Mouse (Mus musculus): ENCODE measurements around the gene Cryzl2. TPM values are rescaled to one million over a fixed set of nuclear protein-coding genes. Genes with fewer than 3 reads are reported as not detected.
A peak's percentile ranks its signal among the peaks of the same experiment; 100 is the strongest.

The Cryzl2 gene
- polyA plus RNA-seq, 1 experiment from 2014 or later = 8.6 TPM

DNA sequence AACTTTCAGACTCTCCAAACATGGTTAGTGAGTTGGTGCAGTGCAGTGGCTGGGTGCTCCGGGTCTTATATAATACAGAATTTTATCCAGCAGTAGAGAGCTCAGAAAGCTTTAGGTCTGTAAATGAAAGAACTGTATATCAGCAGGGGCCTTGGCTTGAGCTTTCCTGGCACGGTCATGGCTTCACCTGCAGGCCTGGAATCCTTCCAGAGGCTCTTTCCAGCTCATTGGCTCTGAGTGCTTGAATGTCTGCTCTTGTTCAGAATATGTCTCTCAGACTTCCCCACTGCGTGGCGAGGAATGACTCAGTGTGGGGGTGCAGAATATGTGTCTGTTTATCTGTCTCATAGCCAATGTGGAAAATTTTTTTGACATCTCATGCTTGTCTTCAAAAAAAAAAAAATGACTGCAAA, 59.7 kb downstream of the Cryzl2 start:
- Histone ChIP-seq H3K4me1 (replicated peaks) (0 out of 2 replicates have a peak, but pooled peaks cover 14% of the 10 kb centered on the region), H3K27ac (replicated peaks) (0 out of 2 replicates have a peak overlapping the region, but pooled peaks have one; percentile 18), H3K4me2 (no peak overlapping the region), H3K36me3 (no peaks in the 10 kb centered on the region), H3K9me3 (no peaks in the 10 kb centered on the region), H3K4me3 (no peak overlapping the region), H3K9ac (no peak overlapping the region), H3K27me3 (no peaks in the 10 kb centered on the region)
- ATAC-seq (ENCODE audit: low FRiP score, low read depth) = peak; percentile 79
- 39% methylated on average over 4 of the region's 4 CpGs for WGBS

DNA sequence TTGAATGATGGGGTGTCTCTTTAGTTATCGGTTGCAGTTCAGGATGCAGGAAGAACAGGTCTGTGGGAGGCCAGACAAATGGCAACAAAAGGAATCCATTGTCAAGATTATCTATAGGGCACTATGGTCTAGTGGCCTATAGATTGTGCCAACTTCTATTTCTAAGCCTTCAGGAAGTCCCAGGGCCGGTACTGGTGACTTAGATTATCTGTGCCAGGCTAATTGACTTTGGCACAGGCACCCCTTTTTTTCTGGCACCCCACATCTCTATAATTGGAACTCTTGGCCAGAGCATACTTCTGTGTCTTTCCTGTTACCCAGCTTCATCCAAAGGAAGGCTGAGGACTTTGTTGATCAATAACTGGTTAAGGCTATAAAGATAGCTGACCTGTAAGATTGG, 61.0 kb downstream of the Cryzl2 start:
- Histone ChIP-seq H3K9ac (no peak overlapping the region), H3K27me3 (no peaks in the 10 kb centered on the region), H3K4me3 (no peak overlapping the region), H3K4me2 (no peak overlapping the region), H3K4me1 (replicated peaks) (0 out of 2 replicates have a peak, but pooled peaks cover 14% of the 10 kb centered on the region), H3K36me3 (no peaks in the 10 kb centered on the region), H3K27ac (replicated peaks) (no peak overlapping the region), H3K9me3 (no peaks in the 10 kb centered on the region)
- WGBS = 67% methylated on average over 2 of the region's 2 CpGs
- no peak for ATAC-seq (ENCODE audit: low FRiP score, low read depth)

DNA sequence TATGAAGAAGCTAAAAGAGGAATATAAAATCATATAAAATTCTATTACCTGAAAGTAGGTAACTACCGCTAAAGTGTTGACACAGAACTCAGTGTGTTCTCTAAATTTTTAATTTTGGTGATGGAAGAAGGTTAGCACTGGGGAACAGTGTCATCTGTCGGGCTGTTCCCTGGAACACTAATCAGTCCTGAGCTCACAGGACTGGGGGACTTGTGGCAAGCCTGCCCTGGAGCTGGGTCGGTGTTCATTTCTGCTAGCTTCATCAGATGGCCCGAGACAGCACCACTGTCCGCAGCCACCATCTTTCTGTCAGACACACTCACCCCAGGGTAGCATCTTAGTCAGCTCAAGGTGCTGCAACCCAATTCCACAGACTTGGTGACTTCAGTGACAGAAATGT, 63.9 kb downstream of the Cryzl2 start:
- H3K4me3 ChIP-seq = no peak overlapping the region
- no peak overlapping the region for H3K27ac ChIP-seq (replicated peaks)
- no peak overlapping the region for H3K4me2 ChIP-seq
- ATAC-seq (ENCODE audit: low FRiP score, low read depth) = no peak
- no peak overlapping the region for H3K9ac ChIP-seq
- H3K36me3 ChIP-seq = no peaks in the 10 kb centered on the region
- no peaks in the 10 kb centered on the region for H3K9me3 ChIP-seq
- H3K27me3 ChIP-seq = no peaks in the 10 kb centered on the region
- 93% methylated on average over 5 of the region's 5 CpGs for WGBS
- H3K4me1 ChIP-seq (replicated peaks) = 0 out of 2 replicates have a peak, but pooled peaks cover 14% of the 10 kb centered on the region

DNA sequence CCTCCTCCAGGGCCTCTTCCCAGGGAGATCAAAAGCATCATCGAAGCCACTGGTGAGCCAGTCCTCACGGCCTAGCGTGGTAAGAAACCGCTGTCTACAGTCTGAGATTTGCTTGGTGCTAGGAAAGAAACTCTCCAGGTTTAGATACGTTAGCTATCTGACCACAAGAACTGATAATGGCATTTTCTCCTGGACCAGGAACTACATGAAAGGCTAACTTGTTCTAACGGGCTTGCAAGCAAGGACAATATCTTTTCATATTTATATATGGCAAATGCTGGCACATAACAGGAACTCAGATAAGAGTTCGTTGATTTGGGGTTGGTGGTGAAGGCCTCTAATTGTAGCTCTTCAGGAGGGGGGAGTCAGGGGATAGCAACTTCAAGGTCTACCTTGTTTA, 66.4 kb downstream of the Cryzl2 start:
- Histone ChIP-seq H3K4me3 (no peak overlapping the region), H3K9me3 (no peaks in the 10 kb centered on the region), H3K9ac (no peak overlapping the region), H3K27ac (replicated peaks) (no peak overlapping the region), H3K4me2 (no peak overlapping the region), H3K36me3 (no peaks in the 10 kb centered on the region), H3K4me1 (replicated peaks) (no peaks in the 10 kb centered on the region), H3K27me3 (no peaks in the 10 kb centered on the region)
- no peak for ATAC-seq (ENCODE audit: low FRiP score, low read depth)
- WGBS = 89% methylated on average over 7 of the region's 7 CpGs

DNA sequence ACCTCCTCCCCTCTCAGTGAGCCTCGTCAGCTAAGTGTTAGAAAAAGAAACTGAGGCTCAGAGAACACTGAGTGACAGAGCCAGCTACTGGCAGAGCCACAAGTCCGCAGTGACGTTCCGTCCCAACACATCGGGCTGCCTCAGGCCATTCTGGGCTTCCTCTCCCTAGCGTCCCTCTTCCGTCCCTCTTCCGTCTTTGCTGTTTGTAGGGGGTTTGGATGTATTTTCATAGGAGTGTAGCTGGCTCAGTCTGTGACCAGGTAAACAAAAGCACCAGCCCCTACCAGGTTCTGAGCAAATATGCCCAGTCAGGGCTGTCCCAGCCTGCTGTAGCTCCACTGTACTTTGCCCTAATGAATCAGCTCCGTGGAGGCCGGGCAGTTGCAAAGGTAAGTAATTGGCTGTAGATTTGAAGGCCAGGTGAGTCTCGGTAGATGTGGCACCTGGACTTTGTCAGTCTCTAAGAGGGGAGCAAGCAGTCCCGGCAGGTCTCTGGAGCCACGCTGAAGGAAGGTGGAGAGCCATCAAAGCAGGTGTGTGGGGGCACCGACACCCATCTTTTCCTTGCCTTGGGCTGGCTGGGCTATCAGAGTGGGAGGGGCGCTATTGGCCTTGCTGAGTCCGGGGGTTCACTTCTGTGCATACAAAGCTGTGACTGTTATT, 67.4 kb downstream of the Cryzl2 start:
- Histone ChIP-seq H3K4me3 (no peak overlapping the region), H3K27ac (replicated peaks) (no peak overlapping the region), H3K36me3 (no peaks in the 10 kb centered on the region), H3K4me2 (no peak overlapping the region), H3K9me3 (no peaks in the 10 kb centered on the region), H3K27me3 (no peaks in the 10 kb centered on the region), H3K4me1 (replicated peaks) (no peaks in the 10 kb centered on the region), H3K9ac (no peak overlapping the region)
- 87% methylated on average over 16 of the region's 16 CpGs for WGBS
- no peak for ATAC-seq (ENCODE audit: low FRiP score, low read depth)

DNA sequence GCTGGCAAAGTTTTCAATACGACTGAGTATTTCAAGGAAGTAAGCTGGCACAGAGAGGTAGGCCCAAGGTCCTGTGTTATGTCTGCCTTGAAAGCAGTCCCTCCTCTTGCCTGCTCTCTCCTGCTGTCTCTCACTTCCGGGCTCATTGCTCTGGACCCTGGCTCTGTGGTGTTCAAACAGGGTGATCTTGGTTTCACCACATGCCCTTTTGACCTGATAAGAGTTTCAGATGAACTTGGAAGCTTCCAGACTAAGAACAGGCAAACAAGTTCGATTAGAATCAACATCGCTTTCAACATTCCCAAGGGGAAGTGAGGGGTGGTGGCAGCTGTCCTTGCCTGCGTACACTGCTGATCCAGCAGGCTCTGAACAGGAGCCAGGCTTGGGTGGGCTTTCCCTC, 68.2 kb downstream of the Cryzl2 start:
- no peak for ATAC-seq (ENCODE audit: low FRiP score, low read depth)
- Histone ChIP-seq H3K9ac (no peak overlapping the region), H3K4me2 (no peak overlapping the region), H3K4me1 (replicated peaks) (no peaks in the 10 kb centered on the region), H3K9me3 (no peaks in the 10 kb centered on the region), H3K36me3 (no peaks in the 10 kb centered on the region), H3K27ac (replicated peaks) (no peak overlapping the region), H3K27me3 (no peaks in the 10 kb centered on the region), H3K4me3 (no peak overlapping the region)
- WGBS = 73% methylated on average over 5 of the region's 5 CpGs

DNA sequence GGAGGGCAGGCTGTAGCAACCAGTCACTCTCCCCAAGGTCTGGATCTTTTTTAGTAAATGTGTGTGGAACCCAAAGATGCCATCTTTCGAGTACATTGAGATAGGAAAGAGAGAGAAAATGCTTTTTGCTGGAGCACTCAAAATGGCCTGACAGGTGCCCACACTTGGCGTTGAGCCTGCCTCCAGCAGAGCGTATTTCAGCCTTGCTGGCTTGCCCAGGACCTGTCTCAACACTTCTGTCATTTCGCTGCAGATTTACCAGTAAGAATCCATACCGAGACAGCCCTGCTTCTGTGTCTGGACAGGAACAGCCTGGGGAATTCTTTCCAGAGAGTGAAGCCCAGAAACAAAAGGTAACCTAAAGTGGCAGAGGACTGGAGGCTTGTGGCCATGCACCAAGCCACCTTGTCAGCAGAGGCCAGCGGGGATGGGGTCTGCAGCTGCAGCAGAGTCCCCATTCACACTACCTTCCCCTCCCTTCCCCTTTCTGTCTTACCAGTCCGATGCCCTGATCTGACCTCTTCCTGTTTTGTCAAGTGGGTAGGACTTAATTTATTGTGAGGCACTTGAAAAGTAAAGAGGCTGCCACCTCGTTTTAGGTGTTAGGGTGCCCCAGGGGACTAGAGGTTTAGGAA, 74.6 kb downstream of the Cryzl2 start:
- Histone ChIP-seq H3K36me3 (no peaks in the 10 kb centered on the region), H3K27me3 (0 out of 2 replicates have a peak, but pooled peaks cover 3% of the 10 kb centered on the region), H3K9ac (no peak overlapping the region), H3K27ac (replicated peaks) (no peak overlapping the region), H3K4me3 (no peak overlapping the region), H3K9me3 (no peaks in the 10 kb centered on the region), H3K4me1 (replicated peaks) (no peaks in the 10 kb centered on the region), H3K4me2 (no peak overlapping the region)
- ATAC-seq (ENCODE audit: low FRiP score, low read depth) = no peak
- WGBS = 41% methylated on average over 8 of the region's 8 CpGs

DNA sequence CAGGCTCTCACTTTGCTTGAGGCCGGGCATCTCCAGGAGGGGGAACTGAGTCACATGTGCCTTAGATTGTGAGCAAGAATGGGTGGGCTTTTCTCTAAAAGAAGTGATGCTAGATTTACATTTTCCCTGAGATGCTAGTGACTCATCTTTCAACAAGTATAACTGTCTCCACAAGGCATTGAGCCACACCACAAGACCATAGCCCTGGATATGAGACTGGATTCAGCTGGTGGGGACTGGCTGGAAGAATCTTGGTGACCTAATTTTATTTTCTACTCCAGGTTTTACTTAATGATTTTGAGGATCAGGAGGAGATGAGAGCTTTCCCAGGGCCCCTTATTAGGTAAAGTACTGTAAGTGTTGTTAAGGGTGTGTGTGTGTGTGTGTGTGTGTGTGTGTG, 77.2 kb downstream of the Cryzl2 start:
- no peaks in the 10 kb centered on the region for H3K9me3 ChIP-seq
- ATAC-seq (ENCODE audit: low FRiP score, low read depth) = no peak
- no peak overlapping the region for H3K4me2 ChIP-seq
- H3K4me1 ChIP-seq (replicated peaks) = no peaks in the 10 kb centered on the region
- H3K36me3 ChIP-seq = no peaks in the 10 kb centered on the region
- no peak overlapping the region for H3K4me3 ChIP-seq
- WGBS = 89% methylated on average over 1 of the region's 1 CpGs
- no peak overlapping the region for H3K9ac ChIP-seq
- H3K27me3 ChIP-seq = 0 out of 2 replicates have a peak, but pooled peaks cover 3% of the 10 kb centered on the region
- H3K27ac ChIP-seq (replicated peaks) = no peak overlapping the region

DNA sequence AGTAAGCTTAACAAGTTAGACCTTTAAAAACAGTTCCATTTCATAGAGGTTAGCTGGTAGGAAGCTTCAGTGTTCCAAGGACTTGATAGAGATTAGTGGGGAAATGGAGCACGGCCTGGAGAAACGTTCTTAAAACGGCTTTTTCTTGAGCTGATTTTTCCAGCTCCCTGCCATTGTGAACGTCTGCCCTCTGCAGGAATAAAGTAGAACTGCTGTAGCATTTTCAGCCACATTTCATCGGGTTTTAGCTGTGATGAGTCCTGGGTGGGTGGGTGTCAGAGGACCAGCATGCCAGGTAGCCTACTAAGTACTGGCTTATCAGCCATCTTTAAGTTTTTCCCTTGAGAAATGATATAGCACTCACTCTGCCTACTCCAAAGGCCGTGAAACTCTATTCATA, 78.1 kb downstream of the Cryzl2 start:
- Histone ChIP-seq H3K4me2 (no peak overlapping the region), H3K27me3 (0 out of 2 replicates have a peak, but pooled peaks cover 3% of the 10 kb centered on the region), H3K36me3 (no peaks in the 10 kb centered on the region), H3K4me3 (no peak overlapping the region), H3K27ac (replicated peaks) (no peak overlapping the region), H3K9me3 (no peaks in the 10 kb centered on the region), H3K9ac (no peak overlapping the region), H3K4me1 (replicated peaks) (no peaks in the 10 kb centered on the region)
- 11% methylated on average over 6 of the region's 6 CpGs for WGBS
- peak; percentile 54; the same call in 1 of the 2 replicates for ATAC-seq (ENCODE audit: low FRiP score, low read depth)

DNA sequence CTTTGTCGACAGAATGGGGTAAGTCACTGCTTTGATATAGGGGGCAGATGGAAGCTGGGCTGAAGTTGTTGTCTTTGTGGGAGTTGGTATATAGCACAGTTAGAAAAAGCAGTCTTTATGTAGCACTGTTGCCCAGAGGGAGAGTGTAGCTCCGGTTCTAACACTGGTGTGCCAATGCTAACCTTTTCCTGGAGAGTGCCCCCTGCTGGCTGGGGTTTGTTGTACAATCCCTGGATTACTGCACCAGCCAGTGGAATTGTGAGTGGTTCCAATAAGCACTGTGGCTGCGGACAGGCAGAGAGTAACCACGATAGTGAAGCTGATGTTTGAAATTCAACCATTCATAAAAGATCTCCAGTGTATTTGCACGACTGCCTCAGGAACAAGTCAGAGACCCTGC, 79.3 kb downstream of the Cryzl2 start:
- Histone ChIP-seq H3K9me3 (no peaks in the 10 kb centered on the region), H3K27ac (replicated peaks) (no peak overlapping the region), H3K4me3 (no peak overlapping the region), H3K9ac (no peak overlapping the region), H3K4me2 (no peak overlapping the region), H3K4me1 (replicated peaks) (no peaks in the 10 kb centered on the region), H3K36me3 (no peaks in the 10 kb centered on the region), H3K27me3 (0 out of 2 replicates have a peak, but pooled peaks cover 2% of the 10 kb centered on the region)
- no peak for ATAC-seq (ENCODE audit: low FRiP score, low read depth)
- 89% methylated on average over 5 of the region's 5 CpGs for WGBS

Measured in hindbrain, embryonic 15.5 days (tissue).